Mouse (Mus musculus) heart, embryonic 13.5 days (tissue): Measurements from ENCODE around the gene Ptchd4. TPM values are rescaled to one million over a fixed set of nuclear protein-coding genes. Genes with fewer than 3 reads are reported as not detected.
A peak's percentile ranks its signal among the peaks of the same experiment; 100 is the strongest.

Experiments
- ATAC-seq: fragments of 200-750 bp; cut with Nextera tagmentation; 2 replicates; pipeline ENCODE4 v1.8.0; 2017; ENCODE audit warnings: moderate TSS enrichment; ENCODE audit not compliant: insufficient number of reproducible peaks, low FRiP score, low TSS enrichment; ENCODE audit errors: extremely low read depth
- H3K27ac ChIP-seq: fragments of 300-500 bp; sonication (generic); replicated peaks from 2 replicates; pipeline ENCODE4 v1.5.1; 2015; ENCODE audit warnings: moderate library complexity, mild to moderate bottlenecking, inconsistent platforms
- H3K27me3 ChIP-seq: fragments of 300-500 bp; sonication (generic); replicated peaks from 2 replicates; pipeline ENCODE4 v1.6.1; 2015; ENCODE audit warnings: mild to moderate bottlenecking, inconsistent platforms
- H3K36me3 ChIP-seq: fragments of 300-500 bp; sonication (generic); 2 replicates; pipeline ENCODE4 v1.6.1; 2015; ENCODE audit warnings: mild to moderate bottlenecking, inconsistent platforms
- H3K4me1 ChIP-seq: fragments of 300-500 bp; sonication (generic); 2 replicates; pipeline ENCODE4 v1.6.1; 2015; ENCODE audit warnings: inconsistent platforms
- H3K4me2 ChIP-seq: fragments of 300-500 bp; sonication (generic); 2 replicates; pipeline ENCODE4 v1.6.1; 2015; ENCODE audit warnings: inconsistent platforms, mild to moderate bottlenecking, moderate library complexity
- H3K4me3 ChIP-seq: fragments of 300-500 bp; sonication (generic); 2 replicates; pipeline ENCODE4 v1.5.1; 2015; ENCODE audit warnings: moderate library complexity, mild to moderate bottlenecking, inconsistent platforms
- H3K9ac ChIP-seq: fragments of 300-500 bp; sonication (generic); 2 replicates; pipeline ENCODE4 v1.6.1; 2015; ENCODE audit warnings: inconsistent platforms, mild to moderate bottlenecking, moderate library complexity
- H3K9me3 ChIP-seq: fragments of 300-500 bp; sonication (generic); 2 replicates; pipeline ENCODE4 v1.6.1; 2016; ENCODE audit warnings: inconsistent platforms
- WGBS: fragments of 180-500 bp; shearing (Covaris S2); methylation state at CpG from one replicate; pipeline ENCODE4 v1.1.7; 2015; ENCODE audit warnings: mixed read lengths; 5-methylcytosine and 5-hydroxymethylcytosine counted together
- polyA plus RNA-seq: library from polyadenylated mRNA; unstranded; fragments of >200 nt; fragmentation: Nextera tagmentation; extraction: Ambion mirVana; gene quantifications from 2 replicates; pipeline ENCODE4 v1.2.1, GENCODE M21; 2015

Ptchd4 gene
- 0.23 and 0.25 TPM in 2 replicates for polyA plus RNA-seq

DNA sequence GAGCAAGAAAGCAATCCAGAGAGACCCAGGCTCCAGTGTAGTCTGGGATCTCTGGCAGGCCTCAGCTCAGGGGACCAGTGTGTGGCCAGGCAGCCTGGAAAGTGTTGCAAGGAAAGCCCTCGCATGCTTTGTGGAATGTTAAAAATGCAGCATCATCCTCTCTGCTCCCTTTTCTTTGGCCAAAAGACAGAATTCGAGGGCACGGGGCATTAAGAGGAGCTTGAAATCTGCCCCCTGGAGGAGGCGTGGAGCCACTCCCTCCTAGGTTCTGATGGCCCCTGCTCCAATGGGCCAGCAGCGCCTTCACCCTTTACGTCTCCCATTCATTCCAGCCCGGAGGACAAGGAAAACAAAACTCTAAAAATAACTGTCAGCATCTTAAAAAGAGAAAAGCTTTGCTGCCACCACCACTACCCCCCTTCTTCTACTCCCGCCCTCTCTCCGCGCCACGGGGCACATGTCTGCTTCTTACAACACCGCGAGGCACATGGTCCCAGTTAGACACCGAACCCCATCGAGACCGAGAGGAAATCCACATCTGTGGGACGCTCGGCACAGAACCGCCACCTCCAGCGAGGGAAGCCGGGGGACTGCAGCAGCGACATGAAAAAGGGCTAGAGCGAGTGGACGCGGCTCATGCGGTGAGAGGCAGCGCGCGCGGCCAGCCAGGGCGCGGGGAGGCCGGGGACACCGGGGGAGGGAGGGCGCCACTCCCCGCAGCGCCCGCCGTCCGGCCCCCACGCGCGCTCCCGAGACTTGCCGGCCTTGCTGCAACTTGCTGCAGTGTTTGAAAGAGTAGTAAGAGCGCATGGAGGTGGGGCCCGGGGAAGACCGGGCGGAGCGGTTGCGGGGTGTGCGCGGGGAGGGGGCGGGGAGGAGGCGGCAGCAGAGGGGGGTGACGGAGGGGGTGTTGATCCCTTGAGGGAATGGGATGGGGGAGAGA, at the start of gene Ptchd4:
TSS of gene Ptchd4 (plus strand) at position 279 of the 943 bp plus-strand sequence.
- 2% methylated on average over 53 of the region's 56 CpGs for WGBS

GRCm38 (mm10) chr17:42276861-42277260, 38.9 kb upstream of the Ptchd4 start:
- Histone ChIP-seq H3K9me3 (no peaks in the 10 kb centered on the region), H3K4me1 (no peaks in the 10 kb centered on the region), H3K4me3 (no peak overlapping the region), H3K9ac (no peak overlapping the region), H3K4me2 (no peak overlapping the region), H3K36me3 (no peaks in the 10 kb centered on the region), H3K27me3 (no peaks in the 10 kb centered on the region), H3K27ac (no peak overlapping the region)
- 69% methylated on average over 2 of the region's 2 CpGs for WGBS
- no peak for ATAC-seq

More for the DNA sequence above, at the start of gene Ptchd4:
- ATAC-seq = peak; percentile 14; the same call in 1 of the 2 replicates
- H3K4me2 ChIP-seq = peak within 1 kb of the TSS; percentile 95
- peaks cover 40% of the 10 kb centered on the region for H3K27me3 ChIP-seq
- peak within 1 kb of the TSS; percentile 75 for H3K9ac ChIP-seq
- no peak within 1 kb of the TSS for H3K27ac ChIP-seq
- H3K4me3 ChIP-seq = peak within 1 kb of the TSS; percentile 64
- no peaks in the 10 kb centered on the region for H3K36me3 ChIP-seq
- no peaks in the 10 kb centered on the region for H3K9me3 ChIP-seq
- peaks cover 11% of the 10 kb centered on the region for H3K4me1 ChIP-seq

DNA sequence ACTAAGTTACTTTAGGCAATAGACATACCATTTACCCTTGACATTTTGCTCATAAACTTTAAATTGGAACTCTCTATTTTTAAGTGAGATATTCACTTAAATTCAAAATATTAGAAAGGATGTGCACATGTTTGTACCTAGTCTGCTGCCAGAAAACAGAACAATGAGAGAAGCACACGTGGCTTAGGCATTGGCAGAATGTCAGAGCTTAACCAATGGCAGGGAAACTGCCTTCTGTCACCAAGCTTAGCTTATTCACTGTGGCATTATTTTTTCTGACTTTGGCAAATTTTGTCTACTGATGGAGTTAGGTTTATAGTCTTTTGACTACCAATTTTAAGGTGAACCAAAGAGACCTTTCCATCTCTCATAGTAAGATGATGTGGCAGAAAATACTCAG, 31.4 kb upstream of the Ptchd4 start:
- Histone ChIP-seq H3K4me1 (no peaks in the 10 kb centered on the region), H3K9me3 (peaks cover 2% of the 10 kb centered on the region; the same call in 1 of the 2 replicates), H3K27ac (no peak overlapping the region), H3K4me2 (no peak overlapping the region), H3K27me3 (no peaks in the 10 kb centered on the region), H3K9ac (no peak overlapping the region), H3K4me3 (no peak overlapping the region), H3K36me3 (no peaks in the 10 kb centered on the region)
- ATAC-seq = no peak
- WGBS = 51% methylated on average over 1 of the region's 1 CpGs

GRCm38 (mm10) chr17:42286255-42286654, 29.5 kb upstream of the Ptchd4 start:
- 70% methylated on average over 3 of the region's 3 CpGs for WGBS
- no peak for ATAC-seq
- H3K36me3 ChIP-seq = no peaks in the 10 kb centered on the region

DNA sequence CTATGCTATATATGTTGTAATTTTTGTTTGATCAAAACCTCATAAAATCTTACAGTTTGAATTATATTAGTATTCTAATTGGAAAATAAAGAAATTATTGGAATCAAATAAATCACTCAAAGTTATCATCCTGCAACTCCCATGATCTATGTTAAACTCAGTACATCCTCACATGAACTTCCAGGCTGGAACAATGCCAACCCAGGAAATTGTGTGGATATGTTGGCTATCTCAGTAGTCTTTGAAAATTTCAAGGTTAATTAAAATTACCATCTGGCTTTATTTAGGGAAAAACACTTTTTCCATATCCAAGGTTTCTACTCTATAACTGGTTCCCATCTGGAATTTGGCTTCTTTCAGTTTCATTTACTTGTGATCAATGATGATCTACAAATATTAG, 25.4 kb upstream of the Ptchd4 start:
- H3K27ac ChIP-seq = no peak overlapping the region
- H3K36me3 ChIP-seq = no peaks in the 10 kb centered on the region
- H3K9me3 ChIP-seq = peaks cover 2% of the 10 kb centered on the region; the same call in 1 of the 2 replicates
- no peaks in the 10 kb centered on the region for H3K4me1 ChIP-seq
- no peak overlapping the region for H3K4me2 ChIP-seq
- H3K9ac ChIP-seq = no peak overlapping the region
- no peak overlapping the region for H3K4me3 ChIP-seq
- H3K27me3 ChIP-seq = no peaks in the 10 kb centered on the region
- ATAC-seq = no peak

More at GRCm38 (mm10) chr17:42286255-42286654, 29.5 kb upstream of the Ptchd4 start:
- Histone ChIP-seq H3K9ac (no peak overlapping the region), H3K4me1 (no peaks in the 10 kb centered on the region), H3K27me3 (no peaks in the 10 kb centered on the region), H3K27ac (no peak overlapping the region), H3K4me3 (no peak overlapping the region), H3K4me2 (no peak overlapping the region), H3K9me3 (peaks cover 2% of the 10 kb centered on the region; the same call in 1 of the 2 replicates)

- H3K9ac ChIP-seq = no peak overlapping the region
- 38% methylated on average over 5 of the region's 5 CpGs for WGBS
- no peak overlapping the region for H3K4me3 ChIP-seq
- ATAC-seq = no peak
- H3K36me3 ChIP-seq = no peaks in the 10 kb centered on the region
- peaks cover 2% of the 10 kb centered on the region; the same call in 1 of the 2 replicates for H3K9me3 ChIP-seq
- no peak overlapping the region for H3K27ac ChIP-seq
- H3K27me3 ChIP-seq = no peaks in the 10 kb centered on the region
- no peaks in the 10 kb centered on the region for H3K4me1 ChIP-seq
- H3K4me2 ChIP-seq = no peak overlapping the region
Measured at GRCm38 (mm10) chr17:42291793-42292192, 24.0 kb upstream of the Ptchd4 start.

- ATAC-seq = no peak
- Histone ChIP-seq H3K27me3 (no peaks in the 10 kb centered on the region), H3K9ac (no peak overlapping the region), H3K4me1 (no peaks in the 10 kb centered on the region), H3K9me3 (no peaks in the 10 kb centered on the region), H3K27ac (no peak overlapping the region), H3K4me3 (no peak overlapping the region), H3K36me3 (no peaks in the 10 kb centered on the region), H3K4me2 (no peak overlapping the region)
- 60% methylated on average over 4 of the region's 4 CpGs for WGBS
Measured at GRCm38 (mm10) chr17:42297986-42298385, 17.8 kb upstream of the Ptchd4 start.

GRCm38 (mm10) chr17:42299681-42300080, 16.1 kb upstream of the Ptchd4 start:
- ATAC-seq = no peak

DNA sequence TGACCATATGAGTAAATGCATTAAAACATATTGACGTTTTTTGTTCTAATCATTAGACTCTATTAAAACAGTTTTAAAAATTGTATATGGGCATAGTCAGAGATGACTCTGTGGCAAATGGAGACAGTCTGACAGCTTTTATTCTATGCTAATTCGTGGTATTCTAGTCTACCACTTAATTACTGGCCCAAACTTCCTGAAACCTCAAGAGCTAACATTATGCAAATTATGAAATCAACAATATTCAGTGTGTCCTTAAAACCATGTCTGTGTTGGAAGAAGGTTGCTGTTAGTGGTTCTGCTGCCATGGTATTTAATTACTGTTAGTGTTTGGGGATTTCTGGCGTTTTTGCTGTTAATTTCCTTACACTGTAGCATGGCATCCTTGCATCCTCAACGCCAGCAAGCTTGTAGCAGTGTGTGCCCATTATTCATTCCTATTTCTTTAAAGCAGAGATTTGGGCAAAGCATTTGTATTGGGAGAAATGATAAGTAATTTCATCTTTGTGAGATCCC, 12.6 kb upstream of the Ptchd4 start:
- no peaks in the 10 kb centered on the region for H3K36me3 ChIP-seq
- no peak overlapping the region for H3K4me2 ChIP-seq
- H3K4me3 ChIP-seq = no peak overlapping the region
- H3K9ac ChIP-seq = no peak overlapping the region
- no peaks in the 10 kb centered on the region for H3K27me3 ChIP-seq
- H3K9me3 ChIP-seq = no peaks in the 10 kb centered on the region
- H3K27ac ChIP-seq = no peak overlapping the region
- 61% methylated on average over 4 of the region's 4 CpGs for WGBS
- H3K4me1 ChIP-seq = no peaks in the 10 kb centered on the region
- ATAC-seq = no peak

More at GRCm38 (mm10) chr17:42299681-42300080, 16.1 kb upstream of the Ptchd4 start:
- Histone ChIP-seq H3K27me3 (no peaks in the 10 kb centered on the region), H3K4me3 (no peak overlapping the region), H3K9me3 (no peaks in the 10 kb centered on the region), H3K36me3 (no peaks in the 10 kb centered on the region), H3K4me1 (no peaks in the 10 kb centered on the region), H3K4me2 (no peak overlapping the region), H3K27ac (no peak overlapping the region), H3K9ac (no peak overlapping the region)
- 53% methylated on average over 3 of the region's 3 CpGs for WGBS

GRCm38 (mm10) chr17:42304262-42304661, 11.5 kb upstream of the Ptchd4 start:
- Histone ChIP-seq H3K36me3 (no peaks in the 10 kb centered on the region), H3K9ac (no peak overlapping the region), H3K27me3 (no peaks in the 10 kb centered on the region), H3K9me3 (no peaks in the 10 kb centered on the region), H3K4me1 (no peaks in the 10 kb centered on the region), H3K4me2 (no peak overlapping the region), H3K4me3 (no peak overlapping the region), H3K27ac (no peak overlapping the region)
- no peak for ATAC-seq
- 56% methylated on average over 4 of the region's 4 CpGs for WGBS

GRCm38 (mm10) chr17:42307001-42307400, 8.7 kb upstream of the Ptchd4 start:
- Histone ChIP-seq H3K4me3 (no peak overlapping the region), H3K9ac (no peak overlapping the region), H3K4me1 (no peaks in the 10 kb centered on the region), H3K36me3 (no peaks in the 10 kb centered on the region), H3K9me3 (no peaks in the 10 kb centered on the region), H3K4me2 (no peak overlapping the region), H3K27ac (no peak overlapping the region), H3K27me3 (no peaks in the 10 kb centered on the region)
- ATAC-seq = no peak
- 89% methylated on average over 1 of the region's 1 CpGs for WGBS
